Mouse (Mus musculus) MEL (cell line): ENCODE measurements at regions not wholly inside any gene's neighbourhood (a gene's known extent, or its start where the extent isn't known, plus 50 kb on each side); places are given as distances from the start of the nearest gene placed in this dataset.

ENCODE experiments used
- DNase-seq: peaks from one replicate; pipeline ENCODE4 v3.0.0; 2011; ENCODE audit warnings: low read depth, low spot score
- H3K27ac ChIP-seq: 2 replicates; pipeline ENCODE4 v1.5.1; 2012; ENCODE audit warnings: low read depth, mild to moderate bottlenecking, control low read depth, low read length, moderate library complexity; ENCODE audit not compliant: control insufficient read depth
- H3K27me3 ChIP-seq, 2 experiments: fragments of 150-350 bp in 1 of 2; sonication (generic) in 1 of 2; 2 replicates each; pipeline ENCODE4 v1.6.1; 2012; ENCODE audit warnings: low read length in 2 of 2, mild to moderate bottlenecking in 2 of 2, improper control_type of control experiment in 1 of 2, moderate library complexity in 1 of 2; ENCODE audit not compliant: insufficient read depth in 2 of 2, control insufficient read depth in 1 of 2
- H3K36me3 ChIP-seq, 2 experiments: 2 replicates each; pipeline ENCODE4 v1.6.1; 2012 to 2014; ENCODE audit warnings: low read length in 2 of 2, improper control_type of control experiment in 1 of 2, inconsistent platforms in 1 of 2, mild to moderate bottlenecking in 1 of 2; ENCODE audit not compliant: insufficient read depth in 2 of 2, control insufficient read depth in 1 of 2
- H3K4me1 ChIP-seq, 2 experiments: fragments of 150-350 bp in 1 of 2; sonication (generic) in 1 of 2; 2 replicates each; pipeline ENCODE4 v1.6.1; 2012; ENCODE audit warnings: low read length in 2 of 2, improper control_type of control experiment in 1 of 2, mild to moderate bottlenecking in 1 of 2; ENCODE audit not compliant: insufficient read depth in 2 of 2, control insufficient read depth in 1 of 2
- H3K4me3 ChIP-seq, 2 experiments: fragments of 150-350 bp in 1 of 2; sonication (generic) in 1 of 2; 2 replicates each; pipeline ENCODE4 v1.5.1; 2012; ENCODE audit warnings: low read depth in 2 of 2, low read length in 2 of 2, mild to moderate bottlenecking in 2 of 2, moderate library complexity in 2 of 2, control low read depth in 1 of 2, improper control_type of control experiment in 1 of 2; ENCODE audit not compliant: control insufficient read depth in 1 of 2, insufficient read depth in 1 of 2
- H3K79me2 ChIP-seq: 2 replicates; pipeline ENCODE4 v1.6.1; 2012; ENCODE audit warnings: mild to moderate bottlenecking, low read length, moderate library complexity; ENCODE audit not compliant: control insufficient read depth, poor library complexity, insufficient read depth
- H3K9ac ChIP-seq: 2 replicates; pipeline ENCODE4 v1.6.1; 2012; ENCODE audit warnings: low read depth, mild to moderate bottlenecking, control low read depth, low read length, moderate library complexity; ENCODE audit not compliant: control insufficient read depth, poor library complexity, severe bottlenecking
- H3K9me3 ChIP-seq: fragments of 150-350 bp; sonication (generic); replicated peaks from 2 replicates; pipeline ENCODE4 v1.6.1; 2012; ENCODE audit warnings: mild to moderate bottlenecking, low read length, improper control_type of control experiment, moderate library complexity; ENCODE audit not compliant: insufficient read depth
- CHD1 ChIP-seq: IDR thresholded peaks from 2 replicates; pipeline ENCODE4 v1.6.1; 2012; ENCODE audit warnings: low read depth, mild to moderate bottlenecking, inconsistent platforms, low read length, improper control_type of control experiment
- CTCF ChIP-seq, 3 experiments: IDR thresholded peaks in 2 of 3; conservative IDR thresholded peaks in 1 of 3; 2 replicates each; pipeline ENCODE4 v1.5.1; 2011 to 2012; ENCODE audit warnings: low read length in 3 of 3, low read depth in 2 of 3, mild to moderate bottlenecking in 2 of 3, improper control_type of control experiment in 1 of 3, inconsistent platforms in 1 of 3, mixed read lengths in 1 of 3, moderate library complexity in 1 of 3; ENCODE audit not compliant: control insufficient read depth in 1 of 3, insufficient read depth in 1 of 3, poor library complexity in 1 of 3, severe bottlenecking in 1 of 3
- ELF1 ChIP-seq: IDR thresholded peaks from 2 replicates; pipeline ENCODE4 v1.6.1; 2014; ENCODE audit warnings: low read depth, mild to moderate bottlenecking, inconsistent platforms, low read length, improper control_type of control experiment, moderate library complexity
- EP300 ChIP-seq, 2 experiments: IDR thresholded peaks; 2 replicates each; pipeline ENCODE4 v1.6.1; 2011; ENCODE audit warnings: improper control_type of control experiment in 2 of 2, low read length in 2 of 2, low read depth in 1 of 2, mild to moderate bottlenecking in 1 of 2
- GABPA ChIP-seq: IDR thresholded peaks from 2 replicates; pipeline ENCODE4 v1.6.1; 2012; ENCODE audit warnings: low read depth, mild to moderate bottlenecking, inconsistent platforms, low read length, improper control_type of control experiment, moderate library complexity
- GATA1 ChIP-seq: IDR thresholded peaks from 2 replicates; pipeline ENCODE4 v1.6.1; 2011; ENCODE audit warnings: low read depth, low read length, improper control_type of control experiment
- HCFC1 ChIP-seq: IDR thresholded peaks from 2 replicates; pipeline ENCODE4 v1.6.1; 2012; ENCODE audit warnings: low read depth, mild to moderate bottlenecking, inconsistent platforms, low read length, improper control_type of control experiment, moderate library complexity
- MEF2A ChIP-seq: IDR thresholded peaks from 2 replicates; pipeline ENCODE4 v1.6.1; 2014; ENCODE audit warnings: low read depth, mild to moderate bottlenecking, inconsistent platforms, low read length, improper control_type of control experiment; ENCODE audit not compliant: poor library complexity, insufficient replicate concordance, severe bottlenecking; ENCODE audit errors: extremely low read depth
- MXI1 ChIP-seq: IDR thresholded peaks from 2 replicates; pipeline ENCODE4 v1.6.1; 2011; ENCODE audit warnings: mild to moderate bottlenecking, low read depth, low read length, improper control_type of control experiment
- MYB ChIP-seq: IDR thresholded peaks from 2 replicates; pipeline ENCODE4 v1.6.1; 2011; ENCODE audit warnings: mild to moderate bottlenecking, low read depth, low read length, improper control_type of control experiment
- NELFE ChIP-seq: IDR thresholded peaks from 2 replicates; pipeline ENCODE4 v1.6.1; 2011; ENCODE audit warnings: low read depth, low read length, improper control_type of control experiment
- NRF1 ChIP-seq: IDR thresholded peaks from 2 replicates; pipeline ENCODE4 v1.6.1; 2014; ENCODE audit warnings: low read depth, mild to moderate bottlenecking, inconsistent platforms, low read length, improper control_type of control experiment, moderate library complexity; ENCODE audit not compliant: poor library complexity, insufficient read depth, severe bottlenecking
- POLR2A ChIP-seq, 2 experiments: IDR thresholded peaks; 2 replicates each; pipeline ENCODE4 v1.6.1; 2011 to 2012; ENCODE audit warnings: low read length in 2 of 2, mild to moderate bottlenecking in 2 of 2, control low read depth in 1 of 2, improper control_type of control experiment in 1 of 2, low read depth in 1 of 2, moderate library complexity in 1 of 2; ENCODE audit not compliant: control insufficient read depth in 1 of 2, insufficient read depth in 1 of 2, poor library complexity in 1 of 2
- POLR2AphosphoS5 ChIP-seq: IDR thresholded peaks from 2 replicates; pipeline ENCODE4 v1.6.1; 2012; ENCODE audit warnings: low read depth, borderline replicate concordance, mild to moderate bottlenecking, inconsistent platforms, low read length, moderate library complexity, mixed read lengths
- RCOR1 ChIP-seq: IDR thresholded peaks from 2 replicates; pipeline ENCODE4 v1.6.1; 2012; ENCODE audit warnings: low read depth, mild to moderate bottlenecking, inconsistent platforms, low read length, improper control_type of control experiment
- TAL1 ChIP-seq: IDR thresholded peaks from 2 replicates; pipeline ENCODE4 v1.6.1; 2012; ENCODE audit warnings: mild to moderate bottlenecking, inconsistent platforms, low read length, moderate library complexity, mixed read lengths
- TBP ChIP-seq: IDR thresholded peaks from 2 replicates; pipeline ENCODE4 v1.8.0; 2011; ENCODE audit warnings: low read depth, low read length, improper control_type of control experiment
- TCF12 ChIP-seq: IDR thresholded peaks from 2 replicates; pipeline ENCODE4 v1.6.1; 2014; ENCODE audit warnings: low read depth, mild to moderate bottlenecking, inconsistent platforms, low read length, improper control_type of control experiment, moderate library complexity
- UBTF ChIP-seq: IDR thresholded peaks from 2 replicates; pipeline ENCODE4 v1.6.1; 2012; ENCODE audit warnings: low read depth, mild to moderate bottlenecking, inconsistent platforms, low read length, improper control_type of control experiment, moderate library complexity, borderline replicate concordance; ENCODE audit not compliant: insufficient read depth
- USF1 ChIP-seq: IDR thresholded peaks from 2 replicates; pipeline ENCODE4 v1.6.1; 2014; ENCODE audit warnings: low read depth, mild to moderate bottlenecking, inconsistent platforms, low read length, improper control_type of control experiment, moderate library complexity
- USF2 ChIP-seq, 2 experiments: IDR thresholded peaks; 2 replicates each; pipeline ENCODE4 v1.6.1; 2011 to 2012; ENCODE audit warnings: improper control_type of control experiment in 2 of 2, low read length in 2 of 2, borderline replicate concordance in 1 of 2, inconsistent platforms in 1 of 2, low read depth in 1 of 2, mild to moderate bottlenecking in 1 of 2; ENCODE audit not compliant: insufficient read depth in 1 of 2
- ZC3H11A ChIP-seq: IDR thresholded peaks from 2 replicates; pipeline ENCODE4 v1.6.1; 2012; ENCODE audit warnings: low read depth, mild to moderate bottlenecking, inconsistent platforms, low read length, improper control_type of control experiment
- ZMIZ1 ChIP-seq: IDR thresholded peaks from 2 replicates; pipeline ENCODE4 v1.6.1; 2012; ENCODE audit warnings: low read depth, mild to moderate bottlenecking, inconsistent platforms, low read length, improper control_type of control experiment, moderate library complexity

DNA sequence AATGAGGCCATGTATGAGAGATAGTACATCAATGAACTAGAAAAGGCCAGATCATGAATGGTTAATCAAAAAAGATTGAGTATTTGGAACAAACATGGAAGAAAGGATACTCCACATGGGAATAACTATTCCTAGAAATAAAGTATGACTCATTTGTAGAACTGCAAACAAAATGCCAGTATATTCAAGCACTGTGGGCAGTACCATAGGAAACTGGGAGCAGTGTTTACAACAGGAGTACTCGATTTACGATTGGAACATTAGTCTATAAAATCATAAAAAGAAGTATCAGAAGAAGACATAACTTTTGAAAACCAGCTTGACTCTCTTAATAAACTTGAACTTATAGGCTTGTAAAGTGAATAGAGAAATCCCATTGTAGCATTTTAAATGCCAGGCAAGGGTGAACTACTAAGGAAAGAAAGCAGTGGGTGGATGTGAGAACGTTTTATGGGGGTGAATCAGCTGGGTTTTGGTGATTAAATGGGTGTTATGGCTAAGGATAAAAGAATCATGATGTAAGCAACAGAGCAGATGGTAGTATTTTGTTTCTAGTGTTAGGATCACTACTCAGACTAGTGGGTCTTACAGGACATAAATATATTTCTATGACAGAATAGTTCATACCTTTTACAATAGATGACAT, 347.6 kb downstream of the Slc6a15 start:
- no peak for DNase-seq
- no peak overlapping the region for H3K27ac ChIP-seq
- no peak overlapping the region for H3K9ac ChIP-seq
- H3K79me2 ChIP-seq = no peaks in the 10 kb centered on the region
- H3K27me3 ChIP-seq = no peaks in the 10 kb centered on the region
- H3K9me3 ChIP-seq = no peaks in the 10 kb centered on the region
- H3K4me3 ChIP-seq = no peak overlapping the region
- H3K4me1 ChIP-seq = no peaks in the 10 kb centered on the region
- TF ChIP-seq TCF12 = no peak
- TF ChIP-seq MYB = no peak
- no peak for TF ChIP-seq CHD1
- TF ChIP-seq HCFC1 = no peak
- no peak for TF ChIP-seq ELF1
- TF ChIP-seq CTCF (IDR thresholded peaks at IDR 0.05 in 2 of 3, conservative IDR thresholded peaks at IDR 0.05 in 1 of 3; ENCODE audit: control insufficient read depth in 1 of 3, insufficient read depth in 1 of 3, low read depth in 2 of 3, low read length in 3 of 3, poor library complexity in 1 of 3, severe bottlenecking in 1 of 3) = no peak
- no peak for TF ChIP-seq POLR2AphosphoS5
- no peak for TF ChIP-seq RCOR1
- no peaks in the 10 kb centered on the region for H3K36me3 ChIP-seq

DNA sequence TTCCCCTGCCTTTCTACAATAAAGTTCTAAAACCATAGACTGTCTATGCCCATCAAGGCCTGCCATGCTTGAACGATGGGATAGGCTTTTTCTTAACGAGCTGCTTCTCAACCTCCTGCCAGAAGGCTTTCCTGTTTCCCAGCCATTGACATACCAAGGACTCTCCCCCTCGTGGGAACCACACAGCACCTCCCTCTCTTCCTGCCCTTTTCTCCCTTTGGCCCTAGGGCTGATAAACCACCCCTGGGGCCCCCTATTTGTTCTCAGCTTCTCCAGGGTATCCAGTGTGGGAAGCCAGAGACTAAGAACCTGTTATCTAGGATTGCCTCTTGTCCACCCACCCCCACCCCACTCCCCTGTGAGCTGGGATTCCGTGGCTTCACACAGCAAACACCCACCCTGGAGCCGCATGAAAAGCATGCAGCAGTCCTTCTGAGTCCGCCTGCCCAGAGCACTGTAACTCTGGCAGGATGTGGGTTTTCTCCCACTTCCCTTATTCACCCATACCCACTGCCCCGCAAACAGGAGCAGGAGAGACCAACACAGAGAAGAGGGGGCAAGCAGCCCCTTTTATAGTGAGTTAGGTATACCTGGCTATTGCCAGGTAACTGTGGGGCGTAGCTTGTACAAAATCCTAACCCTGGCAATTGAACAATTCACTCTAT, 351.5 kb downstream of the Slc6a15 start:
- H3K27me3 ChIP-seq = no peaks in the 10 kb centered on the region
- TF ChIP-seq GABPA = no peak
- no peak for TF ChIP-seq EP300 (IDR thresholded peaks at IDR 0.05; ENCODE audit: low read depth in 1 of 2, low read length in 2 of 2)
- TF ChIP-seq NELFE = no peak
- TF ChIP-seq HCFC1 = no peak
- TF ChIP-seq TAL1 = no peak
- TF ChIP-seq MEF2A = no peak
- no peaks in the 10 kb centered on the region for H3K4me1 ChIP-seq
- no peak overlapping the region for H3K4me3 ChIP-seq
- H3K27ac ChIP-seq = no peak overlapping the region
- H3K9me3 ChIP-seq = no peaks in the 10 kb centered on the region
- no peak for DNase-seq
- H3K36me3 ChIP-seq = no peaks in the 10 kb centered on the region
- no peak overlapping the region for H3K9ac ChIP-seq
- no peaks in the 10 kb centered on the region for H3K79me2 ChIP-seq

DNA sequence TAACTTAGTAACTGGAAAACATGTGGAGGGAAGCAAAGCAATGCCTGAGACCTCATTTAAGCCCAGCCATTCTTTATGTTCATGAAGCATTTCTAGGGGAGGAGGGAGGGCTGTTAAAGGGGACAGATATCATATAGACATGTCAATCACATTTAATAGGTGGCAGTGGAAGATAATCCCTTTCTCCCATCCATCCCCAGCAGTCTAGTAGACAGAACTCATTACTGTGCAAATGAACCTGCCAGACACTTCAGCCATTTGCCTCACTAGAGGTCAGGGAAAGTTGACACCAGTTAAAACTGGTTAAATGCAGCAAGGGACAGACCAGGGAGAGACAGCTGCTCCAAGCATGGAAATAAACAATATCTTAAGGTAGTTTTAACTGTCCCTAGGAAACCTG, 359.1 kb downstream of the Slc6a15 start:
- Histone ChIP-seq H3K36me3 (no peaks in the 10 kb centered on the region), H3K9ac (no peak overlapping the region), H3K4me1 (no peaks in the 10 kb centered on the region), H3K4me3 (no peak overlapping the region), H3K79me2 (no peaks in the 10 kb centered on the region), H3K9me3 (no peaks in the 10 kb centered on the region), H3K27ac (no peak overlapping the region), H3K27me3 (no peaks in the 10 kb centered on the region)
- TF ChIP-seq GATA1 (no peak), MYB (no peak), UBTF (no peak), TBP (no peak), ZC3H11A (no peak), POLR2A (IDR thresholded peaks at IDR 0.05; ENCODE audit: control insufficient read depth in 1 of 2, insufficient read depth in 1 of 2, low read depth in 1 of 2, low read length in 2 of 2, poor library complexity in 1 of 2) (no peak), EP300 (IDR thresholded peaks at IDR 0.05; ENCODE audit: low read depth in 1 of 2, low read length in 2 of 2) (no peak), GABPA (no peak), CTCF (IDR thresholded peaks at IDR 0.05 in 2 of 3, conservative IDR thresholded peaks at IDR 0.05 in 1 of 3; ENCODE audit: control insufficient read depth in 1 of 3, insufficient read depth in 1 of 3, low read depth in 2 of 3, low read length in 3 of 3, poor library complexity in 1 of 3, severe bottlenecking in 1 of 3) (no peak), USF1 (no peak), RCOR1 (no peak), MXI1 (no peak), ELF1 (no peak), NRF1 (no peak), USF2 (IDR thresholded peaks at IDR 0.05; ENCODE audit: borderline replicate concordance in 1 of 2, insufficient read depth in 1 of 2, low read depth in 1 of 2, low read length in 2 of 2) (no peak), ZMIZ1 (no peak)
- DNase-seq = no peak
